Mouse (Mus musculus) brown adipose tissue, adult 24 weeks (tissue): ENCODE measurements at regions not wholly inside any gene's neighbourhood (a gene's known extent, or its start where the extent isn't known, plus 50 kb on each side); places are given as distances from the start of the nearest gene placed in this dataset.

Experiments
- H3K27ac ChIP-seq: fragments of 200-500 bp; replicated peaks from 2 replicates; pipeline ENCODE4 v1.5.1; 2012; ENCODE audit warnings: low read depth, mild to moderate bottlenecking, low read length
- H3K4me1 ChIP-seq: fragments of 200-500 bp; 2 replicates; pipeline ENCODE4 v1.6.1; 2012; ENCODE audit warnings: low read length, mixed read lengths; ENCODE audit not compliant: control insufficient read depth, insufficient read depth, insufficient read length
- H3K4me3 ChIP-seq: fragments of 200-500 bp; 2 replicates; pipeline ENCODE4 v1.5.1; 2012; ENCODE audit warnings: low read depth, mild to moderate bottlenecking, low read length, moderate library complexity; ENCODE audit not compliant: insufficient read depth

DNA sequence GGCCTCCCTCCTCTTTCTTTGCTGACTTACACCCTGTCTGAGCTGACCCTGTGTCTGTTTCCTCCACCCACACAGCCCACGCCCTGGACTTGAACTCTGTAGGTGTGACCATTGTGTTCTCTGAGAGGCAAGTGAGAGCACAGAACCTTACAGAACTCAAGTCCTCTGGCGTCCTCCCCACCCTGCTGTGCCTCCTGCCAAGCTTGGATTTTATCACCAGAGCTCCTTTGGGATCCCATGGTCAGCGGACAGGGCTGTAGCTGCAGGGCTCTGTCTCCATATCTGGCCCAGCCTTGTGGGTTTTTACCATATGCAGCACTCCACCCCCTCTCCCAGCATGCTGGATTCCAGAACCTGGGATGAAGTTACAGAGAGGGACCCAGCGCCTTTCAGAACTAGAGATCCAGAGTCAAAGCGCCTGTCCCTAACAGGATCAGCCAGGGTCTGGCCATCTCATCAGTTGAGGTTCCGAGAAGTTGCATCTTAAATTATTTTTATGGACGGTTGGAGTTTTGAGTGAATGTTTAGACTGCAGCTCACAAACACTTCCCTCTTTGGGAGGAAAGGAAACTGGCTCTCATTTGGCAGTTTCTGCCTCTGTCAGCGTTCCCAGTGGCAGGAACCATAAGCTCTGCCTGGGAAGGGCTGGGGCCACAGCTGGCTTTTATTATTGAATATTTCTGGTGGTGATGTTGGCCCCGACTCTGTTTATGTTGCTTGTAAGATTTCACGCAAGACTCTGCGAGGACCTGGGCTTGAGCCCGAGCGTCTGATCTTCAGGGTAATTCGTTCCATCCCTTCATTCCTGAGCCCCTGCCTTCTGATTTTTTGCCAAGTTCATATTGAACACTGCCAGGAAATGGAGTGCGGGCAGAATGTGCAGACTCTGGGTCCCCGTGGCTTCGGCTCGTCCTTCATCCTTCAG lies 75.8 kb upstream of the Pmepa1 start:
- peak overlapping the region; percentile 91 for H3K27ac ChIP-seq
- H3K4me1 ChIP-seq: peaks cover 22% of the 10 kb centered on the region
- peak overlapping the region; percentile 14 for H3K4me3 ChIP-seq

DNA sequence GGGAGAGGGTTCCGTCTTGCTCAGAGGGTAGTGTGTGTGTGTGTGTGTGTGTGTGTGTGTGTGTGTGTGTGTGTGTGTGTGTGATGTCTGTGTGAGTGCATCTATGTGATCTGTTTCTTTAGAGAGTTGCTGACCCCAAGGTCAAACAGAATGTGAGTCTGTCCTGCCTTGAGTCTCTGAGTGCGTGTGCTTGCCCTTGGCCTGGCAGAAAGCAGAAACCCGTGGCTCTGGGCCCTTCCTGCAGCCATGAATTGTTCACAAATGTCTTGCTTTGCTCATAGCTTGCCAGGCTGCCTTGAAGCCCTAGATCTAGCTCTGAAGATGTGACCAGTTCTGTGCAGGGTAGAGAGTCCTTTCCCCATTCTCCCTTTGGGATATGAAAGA lies 76.4 kb upstream of the Pmepa1 start:
- Histone ChIP-seq H3K27ac (peak overlapping the region; percentile 91), H3K4me3 (peak overlapping the region; percentile 14), H3K4me1 (peaks cover 22% of the 10 kb centered on the region)

DNA sequence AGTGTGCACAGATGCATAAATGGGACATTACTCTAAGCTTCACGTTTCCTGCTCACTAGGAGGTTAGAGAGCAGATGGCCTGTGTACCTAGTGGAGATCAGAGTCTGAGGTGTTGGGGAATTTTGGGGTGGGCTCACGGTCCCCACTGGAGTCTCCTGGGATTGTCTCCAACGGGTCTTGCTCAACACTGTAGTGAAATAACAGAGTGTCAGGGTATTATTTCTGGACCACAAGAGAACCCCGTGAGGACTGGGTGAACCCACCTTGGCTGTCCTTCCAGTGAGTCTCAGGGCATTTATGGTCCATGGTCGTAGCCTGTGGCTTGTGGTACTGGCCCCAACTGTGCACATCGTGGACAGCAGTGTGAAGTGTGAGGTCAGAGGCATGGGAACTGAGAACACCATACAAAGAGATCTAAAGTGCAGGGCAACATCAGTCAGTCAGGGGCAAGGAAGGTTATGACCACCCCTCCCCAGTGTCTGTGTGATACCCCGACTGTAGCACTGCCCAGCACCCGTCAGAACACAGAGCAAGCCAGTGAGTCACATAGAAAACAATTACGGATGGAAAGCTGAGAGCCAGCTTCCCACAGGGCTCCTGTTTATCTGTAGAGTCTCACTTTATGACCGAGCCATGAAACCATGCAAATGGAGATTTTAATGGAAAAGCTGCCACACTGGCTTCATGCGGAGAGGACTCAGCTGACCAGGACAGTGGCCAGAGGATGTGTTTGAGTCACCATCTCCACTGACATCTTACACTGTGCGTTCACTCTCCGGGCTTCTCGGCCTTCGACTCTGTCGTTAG lies 77.3 kb upstream of the Pmepa1 start:
- Histone ChIP-seq H3K27ac (peak overlapping the region; percentile 29; the same call in 1 of the 2 replicates), H3K4me1 (peaks cover 22% of the 10 kb centered on the region), H3K4me3 (no peak overlapping the region)

DNA sequence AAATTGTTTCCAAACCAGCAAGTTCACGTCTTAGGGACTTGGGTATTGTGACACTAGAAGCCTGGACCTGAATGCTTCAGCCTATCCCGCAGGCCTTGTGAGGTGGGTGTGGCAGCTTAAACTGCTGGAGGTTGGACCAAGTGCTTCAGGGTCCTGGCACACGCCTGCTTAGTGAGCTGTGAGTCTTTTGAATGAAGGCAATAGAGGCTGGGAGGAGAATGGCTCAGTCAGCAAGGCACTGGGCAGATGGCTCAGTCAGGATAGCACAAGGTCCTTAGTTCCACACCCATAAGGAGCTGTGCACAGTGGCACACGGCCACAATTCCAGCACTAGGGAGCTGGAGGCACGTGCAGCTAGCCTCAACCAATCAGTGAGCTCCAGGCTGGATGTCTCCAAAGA lies 80.5 kb upstream of the Pmepa1 start:
- Histone ChIP-seq H3K4me1 (peaks cover 19% of the 10 kb centered on the region), H3K4me3 (no peak overlapping the region), H3K27ac (no peak overlapping the region)

DNA sequence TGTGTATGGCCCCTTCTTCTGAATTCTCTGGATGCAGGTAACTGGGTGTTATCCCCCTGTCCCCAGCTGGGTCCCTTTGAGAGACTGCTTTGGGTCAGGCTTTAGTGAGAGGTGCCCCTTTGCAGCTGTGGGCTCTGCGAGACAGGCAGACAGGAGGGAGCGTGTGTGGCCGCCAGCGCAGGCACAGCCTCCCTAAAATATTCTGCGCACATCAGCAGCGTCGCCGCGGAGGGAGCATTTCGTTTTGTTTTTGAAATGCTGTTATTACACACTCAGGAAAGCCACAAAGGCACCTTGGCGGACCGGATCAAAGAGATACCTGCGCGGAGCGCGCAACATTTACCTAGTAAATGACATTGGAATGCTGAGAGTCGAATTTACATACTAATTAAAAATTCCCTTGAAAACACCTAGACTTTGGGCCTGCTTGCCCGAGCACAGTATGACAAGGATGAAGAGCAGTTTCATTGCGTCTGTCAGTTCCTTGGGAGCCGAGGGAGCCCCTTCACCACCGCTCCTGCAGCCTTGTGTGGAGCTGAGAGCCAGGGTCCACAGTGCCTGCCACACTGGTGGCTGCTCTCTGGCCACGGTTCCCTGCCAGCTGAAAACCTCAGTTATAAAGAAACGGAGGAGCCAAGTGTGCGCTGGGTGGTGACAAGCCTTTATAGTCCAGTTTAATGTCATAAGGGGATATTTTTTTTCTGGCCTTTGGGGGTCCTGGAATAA lies 89.3 kb upstream of the Pmepa1 start:
- Histone ChIP-seq H3K27ac (no peak overlapping the region), H3K4me3 (no peak overlapping the region), H3K4me1 (no peaks in the 10 kb centered on the region)

DNA sequence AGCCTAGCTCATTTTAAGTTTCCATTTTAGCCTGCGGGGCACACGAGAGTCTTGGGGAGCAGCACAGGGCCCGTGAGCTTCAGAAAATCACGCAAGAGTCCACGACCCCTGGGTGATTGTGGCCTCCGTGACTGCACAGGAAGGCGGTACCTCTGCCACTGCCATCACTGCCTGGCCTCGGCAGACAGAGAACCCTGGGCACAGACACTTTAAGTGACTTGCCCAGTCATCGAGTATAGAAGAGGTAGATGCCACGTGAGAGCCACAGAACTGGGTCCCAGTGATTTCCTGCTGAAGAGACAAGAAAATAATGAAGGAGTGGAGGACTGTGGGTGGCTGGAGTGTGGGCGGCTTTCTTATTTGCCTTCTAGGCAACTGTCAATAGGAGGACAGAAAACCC lies 90.4 kb upstream of the Pmepa1 start:
- Histone ChIP-seq H3K4me3 (no peak overlapping the region), H3K27ac (no peak overlapping the region), H3K4me1 (no peaks in the 10 kb centered on the region)

DNA sequence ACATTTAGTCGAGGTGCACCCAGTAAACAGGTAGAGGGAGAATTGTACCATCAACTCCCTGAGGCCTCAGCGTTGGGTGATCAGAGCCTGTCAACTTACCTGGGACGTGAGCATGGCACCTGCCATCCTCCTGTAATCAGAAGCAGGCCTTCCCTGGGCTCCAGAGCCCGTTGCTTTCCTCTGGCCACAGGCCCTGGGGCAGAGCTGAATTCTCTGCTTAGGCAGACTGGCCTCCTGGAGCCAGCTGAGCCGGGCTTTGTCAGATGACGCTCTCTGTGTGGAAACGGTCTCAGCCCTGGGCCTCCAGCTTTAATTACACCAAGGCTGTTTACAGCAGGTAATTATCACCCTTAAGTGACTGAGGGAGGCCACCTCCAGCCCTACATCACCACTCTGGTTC lies 92.6 kb upstream of the Pmepa1 start:
- Histone ChIP-seq H3K27ac (no peak overlapping the region), H3K4me3 (no peak overlapping the region), H3K4me1 (no peaks in the 10 kb centered on the region)

DNA sequence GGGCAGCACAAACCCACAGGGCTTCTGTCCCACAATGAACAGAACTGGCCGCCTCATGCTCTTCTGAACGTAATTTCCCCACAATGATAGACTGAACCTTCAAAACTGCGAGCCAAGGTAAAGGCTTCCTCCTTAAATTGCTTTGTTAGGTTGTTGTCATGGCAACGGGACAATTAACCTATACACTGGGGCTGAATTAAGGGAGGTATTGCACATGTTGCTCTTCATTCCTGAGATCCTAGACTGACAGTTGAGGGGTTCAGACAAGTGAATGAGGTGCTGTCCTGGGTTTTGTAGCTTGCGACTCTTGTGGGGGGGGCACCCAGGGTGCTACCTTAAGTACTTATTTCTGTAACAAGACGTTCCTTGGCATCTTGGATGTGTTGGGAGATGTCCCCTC lies 100.6 kb upstream of the Pmepa1 start:
- no peak overlapping the region for H3K4me3 ChIP-seq
- peaks cover 7% of the 10 kb centered on the region; the same call in 1 of the 2 replicates for H3K4me1 ChIP-seq
- no peak overlapping the region for H3K27ac ChIP-seq

DNA sequence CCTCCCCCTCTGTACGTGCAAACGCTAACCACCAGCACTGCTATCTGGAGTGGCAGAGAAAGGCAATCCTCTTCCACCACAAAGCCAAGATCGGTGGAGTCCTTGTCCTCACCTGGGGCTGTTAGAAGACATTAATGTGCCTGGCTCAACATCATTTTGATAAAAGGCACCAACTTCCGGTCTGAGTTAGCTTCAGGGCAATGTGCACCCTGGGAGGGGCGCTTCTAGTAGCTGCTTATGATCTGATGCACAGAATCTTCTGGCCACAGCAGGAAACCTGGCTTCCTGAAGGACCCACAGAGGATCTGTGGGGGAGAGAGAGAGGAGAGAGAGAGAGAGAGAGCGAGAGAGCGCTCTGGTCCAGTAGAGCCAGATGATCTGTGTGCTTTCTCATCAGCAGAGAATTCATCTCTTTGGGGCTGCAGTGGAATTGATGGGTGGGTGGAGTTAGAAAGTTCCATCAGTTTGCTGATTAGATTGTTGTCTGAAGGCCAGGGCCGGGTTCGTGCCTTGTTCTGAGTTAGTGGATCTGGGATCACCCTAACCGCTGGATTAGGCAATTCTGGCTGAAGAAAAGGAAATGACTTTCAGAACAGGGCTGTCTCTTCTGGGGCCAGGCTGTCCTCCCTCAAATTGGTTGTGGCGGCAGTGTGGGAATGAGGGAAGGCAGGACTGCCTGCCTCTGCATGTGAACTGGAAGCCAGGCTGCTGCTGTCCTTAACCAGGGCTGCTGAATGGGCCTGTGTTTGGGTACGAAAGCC lies 101.3 kb upstream of the Pmepa1 start:
- Histone ChIP-seq H3K27ac (peak overlapping the region; percentile 31; the same call in 1 of the 2 replicates), H3K4me3 (no peak overlapping the region), H3K4me1 (peaks cover 9% of the 10 kb centered on the region; the same call in 1 of the 2 replicates)

DNA sequence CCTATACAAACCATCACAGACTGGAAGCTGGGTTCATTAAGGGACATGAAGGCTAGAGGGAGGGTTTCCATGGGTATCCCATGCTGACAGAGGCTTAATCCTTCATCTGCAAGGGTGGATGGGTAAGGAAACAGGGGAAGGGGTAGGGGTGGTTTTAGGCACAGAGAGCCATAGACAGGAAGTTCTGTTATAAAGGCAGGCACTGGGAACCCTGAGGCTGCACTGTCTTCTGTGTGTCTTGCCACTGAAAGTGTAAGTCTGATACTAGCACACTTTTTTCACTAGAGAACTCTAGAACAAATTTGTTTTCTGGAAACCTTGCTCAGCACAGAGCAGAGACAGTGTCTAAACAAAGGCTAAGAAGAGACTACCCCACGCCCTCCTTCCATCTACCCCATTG lies 103.4 kb upstream of the Pmepa1 start:
- Histone ChIP-seq H3K27ac (no peak overlapping the region), H3K4me3 (no peak overlapping the region)

DNA sequence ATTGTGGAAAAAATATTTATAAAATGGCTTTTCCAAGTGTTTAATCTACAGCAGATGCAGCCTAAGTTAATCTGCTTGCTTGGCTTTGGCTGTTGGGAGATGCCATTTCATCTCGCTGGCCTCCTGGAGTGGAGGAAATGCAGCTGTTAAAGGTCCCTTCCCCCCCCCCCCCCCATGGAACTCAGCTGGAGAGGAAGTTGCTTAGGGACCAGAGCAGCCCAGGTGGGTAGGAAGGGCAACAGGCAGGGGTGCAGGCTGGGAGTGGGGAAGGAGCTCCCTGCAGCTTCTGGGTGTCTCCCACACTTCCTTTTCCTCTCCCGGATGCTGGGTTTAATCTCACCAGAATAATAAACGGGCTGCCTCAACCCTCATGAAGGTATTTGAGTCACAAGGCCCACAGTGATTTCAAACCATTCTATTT lies 104.0 kb upstream of the Pmepa1 start:
- peaks cover 18% of the 10 kb centered on the region for H3K4me1 ChIP-seq
- no peak overlapping the region for H3K27ac ChIP-seq
- no peak overlapping the region for H3K4me3 ChIP-seq

More for the DNA sequence above, 103.4 kb upstream of the Pmepa1 start:
- H3K4me1 ChIP-seq: peaks cover 11% of the 10 kb centered on the region

DNA sequence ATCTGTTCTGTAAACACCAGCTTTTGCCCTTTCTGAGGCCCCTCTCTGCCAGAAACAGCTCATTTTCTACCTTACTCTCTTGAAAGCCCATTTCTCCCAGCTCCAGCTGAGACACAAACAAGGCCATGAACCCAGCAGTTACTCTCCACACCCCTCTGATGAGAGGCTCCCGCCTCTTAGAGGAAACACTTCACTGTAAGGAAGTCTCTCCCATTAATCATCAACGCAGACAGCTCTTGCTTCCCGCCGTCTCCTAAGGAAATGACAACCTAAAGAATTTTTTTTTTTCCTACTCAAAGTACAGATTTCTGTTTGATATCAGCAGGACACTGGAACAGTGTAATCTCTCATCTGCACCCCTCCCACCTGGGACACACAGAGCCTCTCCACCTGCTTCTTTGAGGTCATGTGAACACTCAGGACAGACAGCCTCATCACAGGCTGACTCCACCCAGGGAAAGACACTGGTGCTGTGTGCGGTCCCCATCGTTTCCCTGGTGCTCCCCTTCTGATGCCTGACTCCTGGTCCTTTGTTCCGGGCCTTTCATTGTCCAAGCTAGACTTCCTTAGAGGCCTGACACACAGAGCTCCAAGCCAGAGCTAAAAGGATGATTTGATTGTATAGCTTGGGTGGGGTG lies 106.0 kb upstream of the Pmepa1 start:
- peaks cover 22% of the 10 kb centered on the region for H3K4me1 ChIP-seq
- no peak overlapping the region for H3K27ac ChIP-seq
- no peak overlapping the region for H3K4me3 ChIP-seq

DNA sequence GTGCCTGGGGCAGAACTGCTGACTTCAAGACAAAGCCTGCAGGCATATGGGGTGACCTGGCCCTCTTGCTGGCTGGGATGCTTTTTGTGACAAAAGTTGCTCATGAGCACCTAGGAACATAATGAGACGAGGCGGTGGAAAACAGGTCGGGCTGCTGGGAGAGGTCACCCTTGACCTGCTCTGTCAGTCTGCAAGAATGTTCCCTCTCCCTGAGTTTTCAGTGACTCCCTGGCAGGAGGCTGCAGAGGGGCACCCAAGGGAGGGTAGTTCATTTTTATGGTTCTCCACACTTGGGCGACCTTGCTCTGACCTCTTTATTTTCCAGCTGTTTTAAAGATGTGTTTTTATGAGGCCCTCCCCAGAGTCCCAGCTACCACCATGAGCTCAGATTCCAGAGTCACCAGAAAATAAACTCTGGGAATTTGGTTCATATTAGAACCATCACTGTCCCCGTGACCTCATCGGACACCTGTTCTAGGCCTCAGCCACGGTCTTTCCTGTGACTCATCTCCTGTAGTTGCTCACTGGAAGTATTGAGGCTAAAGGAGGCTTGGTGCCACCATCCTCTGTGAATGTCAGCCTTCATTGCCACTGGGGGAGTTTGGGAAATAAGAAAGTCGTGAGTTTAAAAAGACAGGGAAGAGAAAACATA lies 108.7 kb upstream of the Pmepa1 start:
- Histone ChIP-seq H3K4me1 (peaks cover 18% of the 10 kb centered on the region), H3K27ac (peak overlapping the region; percentile 55), H3K4me3 (no peak overlapping the region)

DNA sequence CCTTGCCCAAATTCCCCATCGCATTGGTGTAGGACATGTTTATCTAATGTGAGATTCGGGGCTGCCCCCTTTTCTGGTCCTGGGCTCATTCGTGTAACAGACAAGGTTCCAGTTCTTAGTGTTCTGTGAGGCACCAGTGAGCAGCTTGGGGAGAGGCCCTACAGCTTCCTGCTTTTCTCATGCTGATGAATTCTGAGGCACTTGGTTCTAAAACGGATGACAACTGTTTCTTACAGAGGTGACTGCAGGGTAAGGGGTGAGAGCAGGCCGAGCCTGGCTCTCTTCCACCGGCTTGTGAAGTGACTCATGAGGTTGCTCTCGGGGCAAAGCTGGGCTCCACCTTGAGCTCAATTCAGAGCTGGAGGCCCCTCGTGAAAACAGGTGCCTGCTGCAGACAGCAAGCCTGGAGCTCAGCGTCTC lies 109.4 kb upstream of the Pmepa1 start:
- peak overlapping the region; percentile 48 for H3K27ac ChIP-seq
- peaks cover 18% of the 10 kb centered on the region for H3K4me1 ChIP-seq
- no peak overlapping the region for H3K4me3 ChIP-seq
